Mouse (Mus musculus): ENCODE measurements around the gene Fez2.

DNA sequence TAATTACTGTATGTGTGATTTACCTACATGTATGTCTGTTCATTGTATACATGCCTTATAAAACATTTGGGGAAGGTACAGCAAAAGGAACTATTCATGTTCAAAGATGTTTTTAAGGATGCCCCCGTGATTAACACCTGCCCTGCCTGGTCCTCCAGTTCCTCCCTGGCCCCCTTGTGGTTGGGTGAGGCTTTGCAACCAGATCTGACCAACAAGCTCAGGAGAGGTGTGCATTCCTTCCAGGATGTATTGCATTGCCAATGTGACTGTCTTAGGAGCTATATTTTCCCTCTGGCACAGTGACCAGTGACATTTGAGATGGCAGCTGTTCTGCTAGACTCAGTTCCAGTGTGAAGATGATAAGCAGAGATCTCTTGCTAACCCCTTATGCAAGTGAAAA, 16.8 kb upstream of the Fez2 start:
- TF ChIP-seq CTCF (IDR thresholded peaks at IDR 0.05; ENCODE audit: low read depth) (peak; percentile 93), EP300 (IDR thresholded peaks at IDR 0.05; ENCODE audit: low read depth) (no peak)

Measured in liver, postnatal 0 days (tissue).